Mouse (Mus musculus): ENCODE measurements at regions not wholly inside any gene's neighbourhood (a gene's known extent, or its start where the extent isn't known, plus 50 kb on each side); places are given as distances from the start of the nearest gene placed in this dataset.

GRCm38 (mm10) chr13:46026018-46026417 is 61.2 kb upstream of the Atxn1 start:
- Histone ChIP-seq H3K4me1 (ENCODE audit: insufficient read depth, low read depth, low read length) (no peaks in the 10 kb centered on the region), H3K36me3 (ENCODE audit: insufficient read depth, low read length) (no peaks in the 10 kb centered on the region), H3K4me3 (ENCODE audit: low read depth, low read length) (no peak overlapping the region), H3K9ac (replicated peaks; ENCODE audit: low read depth) (no peak overlapping the region), H3K27me3 (replicated peaks; ENCODE audit: insufficient read depth, low read length) (no peaks in the 10 kb centered on the region), H3K27ac (ENCODE audit: low read length) (no peak overlapping the region), H3K9me3 (ENCODE audit: low read length) (no peaks in the 10 kb centered on the region), H3K4me2 (replicated peaks; ENCODE audit: low read depth, low read length) (no peak overlapping the region)
- TF ChIP-seq EP300 (IDR thresholded peaks at IDR 0.05): no peak
- TF ChIP-seq CTCF (IDR thresholded peaks at IDR 0.05): no peak
- ATAC-seq (no peak), DNase-seq (ENCODE audit: low spot score) (no peak)
- 35% methylated on average over 2 of the region's 2 CpGs for WGBS

GRCm38 (mm10) chr13:46023630-46024041 is 58.8 kb upstream of the Atxn1 start:
- WGBS: 42% methylated on average over 5 of the region's 5 CpGs
- ATAC-seq (no peak), DNase-seq (ENCODE audit: low spot score) (peak; percentile 42)
- Histone ChIP-seq H3K9ac (replicated peaks; ENCODE audit: low read depth) (no peak overlapping the region), H3K27ac (ENCODE audit: low read length) (no peak overlapping the region), H3K4me1 (ENCODE audit: insufficient read depth, low read depth, low read length) (no peaks in the 10 kb centered on the region; the same call in 1 of the 2 replicates), H3K4me2 (replicated peaks; ENCODE audit: low read depth, low read length) (no peak overlapping the region), H3K4me3 (ENCODE audit: low read depth, low read length) (no peak overlapping the region), H3K36me3 (ENCODE audit: insufficient read depth, low read length) (no peaks in the 10 kb centered on the region), H3K27me3 (replicated peaks; ENCODE audit: insufficient read depth, low read length) (no peaks in the 10 kb centered on the region), H3K9me3 (ENCODE audit: low read length) (no peaks in the 10 kb centered on the region)
- no peak for TF ChIP-seq EP300 (IDR thresholded peaks at IDR 0.05)
- TF ChIP-seq CTCF (IDR thresholded peaks at IDR 0.05): no peak

- 24% methylated on average over 5 of the region's 5 CpGs for whole genome bisulfite sequencing
- DNase-seq (ENCODE audit: low spot score): no peak
- Histone ChIP-seq H3K36me3 (ENCODE audit: insufficient read depth, low read length) (no peaks in the 10 kb centered on the region), H3K4me1 (ENCODE audit: insufficient read depth, low read depth, low read length) (no peaks in the 10 kb centered on the region; the same call in 1 of the 2 replicates), H3K4me3 (ENCODE audit: low read depth, low read length) (no peak overlapping the region), H3K27me3 (replicated peaks; ENCODE audit: insufficient read depth, low read length) (no peaks in the 10 kb centered on the region), H3K27ac (ENCODE audit: low read length) (no peak overlapping the region), H3K4me2 (replicated peaks; ENCODE audit: low read depth, low read length) (no peak overlapping the region), H3K9me3 (ENCODE audit: low read length) (no peaks in the 10 kb centered on the region), H3K9ac (replicated peaks; ENCODE audit: low read depth) (no peak overlapping the region)
- TF ChIP-seq EP300 (IDR thresholded peaks at IDR 0.05) (no peak), CTCF (IDR thresholded peaks at IDR 0.05) (no peak)
- no peak for ATAC-seq
Measured at GRCm38 (mm10) chr13:46023187-46023586, 58.4 kb upstream of the Atxn1 start.

- ATAC-seq: no peak
- TF ChIP-seq CTCF (IDR thresholded peaks at IDR 0.05) (no peak), EP300 (IDR thresholded peaks at IDR 0.05) (no peak)
- no peaks in the 10 kb centered on the region for H3K27me3 ChIP-seq (replicated peaks; ENCODE audit: insufficient read depth, low read length)
- no peak overlapping the region for H3K4me3 ChIP-seq (ENCODE audit: low read depth, low read length)
- no peak for DNase-seq (ENCODE audit: low spot score)
- no peaks in the 10 kb centered on the region for H3K36me3 ChIP-seq (ENCODE audit: insufficient read depth, low read length)
- H3K4me1 ChIP-seq (ENCODE audit: insufficient read depth, low read depth, low read length): no peaks in the 10 kb centered on the region; the same call in 1 of the 2 replicates
- WGBS: 70% methylated on average over 6 of the region's 6 CpGs
- H3K9me3 ChIP-seq (ENCODE audit: low read length): no peaks in the 10 kb centered on the region
- no peak overlapping the region for H3K27ac ChIP-seq (ENCODE audit: low read length)
- H3K4me2 ChIP-seq (replicated peaks; ENCODE audit: low read depth, low read length): no peak overlapping the region
- no peak overlapping the region for H3K9ac ChIP-seq (replicated peaks; ENCODE audit: low read depth)
Measured at GRCm38 (mm10) chr13:46020945-46021835, 56.4 kb upstream of the Atxn1 start.

- ATAC-seq (peak; percentile 78), DNase-seq (ENCODE audit: low spot score) (peak; percentile 21)
- 28% methylated on average over 9 of the region's 9 CpGs for WGBS
- no peaks in the 10 kb centered on the region for H3K27me3 ChIP-seq (replicated peaks; ENCODE audit: insufficient read depth, low read length)
- peak overlapping the region; percentile 22; the same call in 1 of the 2 replicates for H3K4me2 ChIP-seq (replicated peaks; ENCODE audit: low read depth, low read length)
- H3K9me3 ChIP-seq (ENCODE audit: low read length): no peaks in the 10 kb centered on the region
- TF ChIP-seq EP300 (IDR thresholded peaks at IDR 0.05): no peak
- TF ChIP-seq CTCF (IDR thresholded peaks at IDR 0.05): no peak
- no peak overlapping the region for H3K4me3 ChIP-seq (ENCODE audit: low read depth, low read length)
- no peak overlapping the region for H3K9ac ChIP-seq (replicated peaks; ENCODE audit: low read depth)
- no peaks in the 10 kb centered on the region; the same call in 1 of the 2 replicates for H3K4me1 ChIP-seq (ENCODE audit: insufficient read depth, low read depth, low read length)
- no peaks in the 10 kb centered on the region for H3K36me3 ChIP-seq (ENCODE audit: insufficient read depth, low read length)
- H3K27ac ChIP-seq (ENCODE audit: low read length): no peak overlapping the region
Measured at GRCm38 (mm10) chr13:46019431-46020166, 54.8 kb upstream of the Atxn1 start.

GRCm38 (mm10) chr13:46018903-46019430 is 54.2 kb upstream of the Atxn1 start:
- H3K9me3 ChIP-seq (ENCODE audit: low read length): no peaks in the 10 kb centered on the region
- WGBS: 29% methylated on average over 13 of the region's 13 CpGs
- ATAC-seq (peak; percentile 26), DNase-seq (ENCODE audit: low spot score) (peak; percentile 52)
- H3K4me2 ChIP-seq (replicated peaks; ENCODE audit: low read depth, low read length): peak overlapping the region; percentile 22; the same call in 1 of the 2 replicates
- TF ChIP-seq CTCF (IDR thresholded peaks at IDR 0.05) (no peak), EP300 (IDR thresholded peaks at IDR 0.05) (no peak)
- H3K27ac ChIP-seq (ENCODE audit: low read length): no peak overlapping the region
- no peak overlapping the region for H3K4me3 ChIP-seq (ENCODE audit: low read depth, low read length)
- H3K36me3 ChIP-seq (ENCODE audit: insufficient read depth, low read length): no peaks in the 10 kb centered on the region
- no peak overlapping the region for H3K9ac ChIP-seq (replicated peaks; ENCODE audit: low read depth)
- no peaks in the 10 kb centered on the region; the same call in 1 of the 2 replicates for H3K4me1 ChIP-seq (ENCODE audit: insufficient read depth, low read depth, low read length)
- no peaks in the 10 kb centered on the region for H3K27me3 ChIP-seq (replicated peaks; ENCODE audit: insufficient read depth, low read length)

Data from lung, postnatal 0 days (tissue).